ENCODE assay signal across 25 mouse cellular contexts in genomic region chr2:59049686-59050085, GRCm38 (mm10).
A peak's percentile ranks its signal among the peaks of the same experiment; 100 is the strongest.
DNase-seq lines count a peak whose midpoint lies in the region; ATAC-seq and TF ChIP-seq lines count a peak whose summit lies in the region.
"Had no signal": no experiment of that assay in that cellular context is flagged by ENCODE, and none has a peak within 500 bp of the region (broad histone marks: within the 10 kb centered on the region; RNA-seq: fewer than 3 reads in every experiment).

No protein-coding gene starts in this region.

- no peak overlapping the region for H3K4me2 ChIP-seq in hindbrain, postnatal 0 days (ENCODE audit: low read depth, low read length)
- no peak overlapping the region for H3K4me2 ChIP-seq in hindbrain, embryonic 12.5 days (replicated peaks)
- H3K4me2 ChIP-seq: embryonic facial prominence, embryonic 13.5 days; forebrain, embryonic 12.5 days; forebrain, embryonic 15.5 days; hindbrain, embryonic 14.5 days had no signal

- H3K36me3 ChIP-seq in hindbrain, postnatal 0 days (ENCODE audit: insufficient read depth, low read length) = no peaks in the 10 kb centered on the region
- no peaks in the 10 kb centered on the region for H3K36me3 ChIP-seq in hindbrain, embryonic 12.5 days
- H3K36me3 ChIP-seq: embryonic facial prominence, embryonic 10.5 days; embryonic facial prominence, embryonic 13.5 days; forebrain, embryonic 12.5 days; forebrain, embryonic 15.5 days; hindbrain, embryonic 10.5 days had no signal

- WGBS in hindbrain, postnatal 0 days = 34% methylated on average over 4 of the region's 4 CpGs
- WGBS in hindbrain, embryonic 12.5 days = 44% methylated on average over 4 of the region's 4 CpGs

- ATAC-seq in frontal cortex, adult (ENCODE audit: low TSS enrichment) = 0 out of 2 replicates have a peak, but pooled peaks have one; percentile 39
- no peak for ATAC-seq in hindbrain, postnatal 0 days
- no peak for ATAC-seq in hindbrain, embryonic 12.5 days (ENCODE audit: low FRiP score)
- ATAC-seq: forebrain, embryonic 15.5 days; intestine, embryonic 16.5 days; Patski had no signal

- peaks cover 5% of the 10 kb centered on the region; the same call in 1 of the 2 replicates for H3K4me1 ChIP-seq in hindbrain, postnatal 0 days (ENCODE audit: insufficient read depth, low read length)
- no peaks in the 10 kb centered on the region for H3K4me1 ChIP-seq in hindbrain, embryonic 12.5 days
- H3K4me1 ChIP-seq: embryonic facial prominence, embryonic 13.5 days; forebrain, embryonic 15.5 days had no signal

- no peak overlapping the region for H3K4me3 ChIP-seq in hindbrain, postnatal 0 days (ENCODE audit: low read length)
- no peak overlapping the region for H3K4me3 ChIP-seq in hindbrain, embryonic 12.5 days
- H3K4me3 ChIP-seq: embryonic facial prominence, embryonic 10.5 days; embryonic facial prominence, embryonic 13.5 days; erythroblast, embryonic 14.5 days; forebrain, embryonic 12.5 days; forebrain, embryonic 15.5 days; gastrocnemius, adult 2 months; hindbrain, embryonic 10.5 days had no signal

- H3K27me3 ChIP-seq in hindbrain, postnatal 0 days (ENCODE audit: insufficient read depth, low read length) = no peaks in the 10 kb centered on the region
- no peaks in the 10 kb centered on the region for H3K27me3 ChIP-seq in hindbrain, embryonic 12.5 days
- H3K27me3 ChIP-seq: embryonic facial prominence, embryonic 13.5 days; forebrain, embryonic 12.5 days; forebrain, embryonic 15.5 days; Patski had no signal

- H3K27ac ChIP-seq in hindbrain, postnatal 0 days = 0 out of 2 replicates have a peak overlapping the region, but pooled peaks have one; percentile 16
- no peak overlapping the region for H3K27ac ChIP-seq in hindbrain, embryonic 12.5 days
- H3K27ac ChIP-seq: embryonic facial prominence, embryonic 10.5 days; embryonic facial prominence, embryonic 13.5 days; forebrain, embryonic 12.5 days; forebrain, embryonic 15.5 days; gastrocnemius, adult 2 months; hindbrain, embryonic 10.5 days; hindbrain, embryonic 14.5 days had no signal

- no peaks in the 10 kb centered on the region for H3K9me3 ChIP-seq in hindbrain, postnatal 0 days (ENCODE audit: low read length)
- H3K9me3 ChIP-seq in hindbrain, embryonic 12.5 days (replicated peaks) = no peaks in the 10 kb centered on the region
- H3K9me3 ChIP-seq: embryonic facial prominence, embryonic 10.5 days; embryonic facial prominence, embryonic 13.5 days; forebrain, embryonic 12.5 days; forebrain, embryonic 15.5 days; hindbrain, embryonic 10.5 days had no signal

- TF ChIP-seq CTCF in hindbrain, postnatal 0 days (IDR thresholded peaks at IDR 0.05; ENCODE audit: low read depth) = no peak

- DNase-seq in frontal cortex, postnatal 14 days (ENCODE audit: low spot score in 2 of 2) = no peak
- DNase-seq in hindbrain, postnatal 0 days (ENCODE audit: low spot score) = no peak
- DNase-seq in retina, embryonic 14.5 days (ENCODE audit: low spot score) = peak; percentile 43
- no peak for DNase-seq in adrenal gland, postnatal 14 days
- DNase-seq: cerebellum, adult 11-12 months; cerebellum, adult 8-10 months; cerebellum, postnatal 10 days; cerebellum, postnatal 36 days; embryo, embryonic 11 days; gastrocnemius, adult 2 months; gastrocnemius, postnatal 14 days; heart, adult 11 months; heart, postnatal 36 days; kidney, adult 18-20 months had no signal

- H3K9ac ChIP-seq in hindbrain, postnatal 0 days (replicated peaks; ENCODE audit: low read length) = no peak overlapping the region
- H3K9ac ChIP-seq in hindbrain, embryonic 12.5 days = no peak overlapping the region
- H3K9ac ChIP-seq: embryonic facial prominence, embryonic 13.5 days; forebrain, embryonic 12.5 days; forebrain, embryonic 15.5 days; hindbrain, embryonic 14.5 days had no signal
